Mouse (Mus musculus) kidney, adult 2 months (tissue): Measurements from ENCODE around the gene Paox. TPM values are rescaled to one million over a fixed set of nuclear protein-coding genes. Genes with fewer than 3 reads are reported as not detected.
"Not testable (repeated sequence)": the region's sequence is repeated elsewhere in the genome, so short reads cannot be mapped to it uniquely, and the experiment has no call there.

Source experiments
- DNase-seq: peaks from one replicate; pipeline ENCODE4 v3.0.0; 2021
- H3K27ac ChIP-seq: fragments of 200-500 bp; 2 replicates; pipeline ENCODE4 v1.5.1; 2012; ENCODE audit warnings: low read depth, low read length, control low read depth, inconsistent platforms; ENCODE audit not compliant: insufficient read depth
- H3K27me3 ChIP-seq: fragments of 200-500 bp; replicated peaks from 2 replicates; pipeline ENCODE4 v1.6.1; 2012; ENCODE audit warnings: mild to moderate bottlenecking, moderate library complexity, low read length, inconsistent platforms; ENCODE audit not compliant: control insufficient read depth, insufficient read depth
- H3K36me3 ChIP-seq: fragments of 200-500 bp; 2 replicates; pipeline ENCODE4 v1.6.1; 2012; ENCODE audit warnings: mild to moderate bottlenecking, moderate library complexity, low read length, inconsistent platforms; ENCODE audit not compliant: control insufficient read depth, insufficient read depth
- H3K4me1 ChIP-seq: fragments of 200-500 bp; 2 replicates; pipeline ENCODE4 v1.6.1; 2011; ENCODE audit warnings: low read length; ENCODE audit not compliant: control insufficient read depth, insufficient read depth
- H3K4me3 ChIP-seq: fragments of 200-500 bp; 2 replicates; pipeline ENCODE4 v1.5.1; 2011; ENCODE audit warnings: mild to moderate bottlenecking, low read depth, low read length, control low read depth; ENCODE audit not compliant: insufficient read depth
- CTCF ChIP-seq: fragments of 200-500 bp; conservative IDR thresholded peaks from 2 replicates; pipeline ENCODE4 v1.5.1; 2011; ENCODE audit warnings: low read depth, mild to moderate bottlenecking, control low read depth, low read length, moderate library complexity, mixed read lengths; ENCODE audit not compliant: insufficient read depth, insufficient read length
- POLR2A ChIP-seq: fragments of 200-500 bp; IDR thresholded peaks from one replicate; pipeline ENCODE4 v1.6.1; 2011; ENCODE audit warnings: low read depth, low read length, control low read depth
- WGBS: fragments of 180-500 bp; shearing (Covaris S2); methylation state at CpG from one replicate; pipeline ENCODE4 v1.1.7; 2018; 5-methylcytosine and 5-hydroxymethylcytosine counted together
- polyA plus RNA-seq: library from polyadenylated mRNA; depleted of rRNA; stranded (reverse); fragments of >200 nt; gene quantifications from 2 replicates; pipeline ENCODE4 v1.2.3, GENCODE M21; 2012

The Paox gene
- polyA plus RNA-seq, 1 experiment, result 12.0 TPM

DNA sequence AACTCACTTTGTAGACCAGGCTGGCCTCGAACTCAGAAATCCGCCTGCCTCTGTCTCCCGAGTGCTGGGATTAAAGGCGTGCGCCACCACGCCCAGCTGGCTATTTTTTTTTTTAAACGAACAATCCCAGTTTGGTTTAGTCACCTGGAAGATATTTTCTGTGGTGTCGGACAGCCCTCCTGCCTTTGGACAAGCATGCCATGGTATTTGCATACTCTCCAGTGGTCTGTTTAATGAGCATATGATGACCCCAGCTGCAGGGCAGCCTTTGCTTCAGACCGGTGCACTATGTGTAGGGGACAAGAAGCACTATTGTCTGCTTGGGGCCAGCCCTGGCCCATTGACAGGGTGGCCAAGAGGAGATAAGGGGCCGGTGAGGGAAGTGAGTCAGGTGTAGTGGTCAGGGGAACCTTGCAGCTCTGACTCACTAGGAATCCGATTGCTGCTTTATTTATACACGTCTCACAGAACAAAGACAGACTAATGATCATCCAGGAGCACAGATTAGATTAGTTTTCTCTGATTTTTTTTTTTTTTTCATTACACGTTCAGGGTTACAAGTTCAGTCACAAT lies 5.8 kb downstream of the Paox start:
- H3K36me3 ChIP-seq, result no peaks in the 10 kb centered on the region
- DNase-seq, result no peak
- WGBS, result 84% methylated on average over 13 of the region's 13 CpGs
- H3K27me3 ChIP-seq, result no peaks in the 10 kb centered on the region
- TF ChIP-seq CTCF (no peak), POLR2A (no peak)
- no peak overlapping the region for H3K4me3 ChIP-seq
- H3K4me1 ChIP-seq, result peaks cover 6% of the 10 kb centered on the region; the same call in 1 of the 2 replicates
- H3K27ac ChIP-seq, result no peak overlapping the region

DNA sequence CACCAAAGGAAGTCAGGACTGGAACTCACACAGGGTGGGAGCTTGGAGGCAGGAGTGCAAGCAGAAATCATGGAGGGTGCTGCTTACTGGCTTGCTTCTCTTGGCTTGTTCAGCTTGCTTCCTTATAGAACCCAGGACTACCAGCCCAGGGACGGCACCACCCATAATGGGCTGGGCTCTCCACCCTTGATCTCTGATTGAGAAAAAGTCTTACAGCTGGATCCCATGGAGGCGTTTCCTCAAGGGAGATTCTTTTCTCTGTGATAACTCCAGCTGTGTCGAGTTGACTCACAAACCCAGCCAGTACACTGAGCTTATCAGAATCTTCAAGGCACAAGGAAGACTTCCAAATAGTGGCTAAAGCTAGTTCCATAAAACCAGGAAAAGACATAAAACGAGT lies 7.2 kb downstream of the Paox start:
- Histone ChIP-seq H3K36me3 (no peaks in the 10 kb centered on the region), H3K4me1 (peaks cover 6% of the 10 kb centered on the region; the same call in 1 of the 2 replicates), H3K27me3 (no peaks in the 10 kb centered on the region), H3K27ac (no peak overlapping the region), H3K4me3 (no peak overlapping the region)
- 41% methylated on average over 4 of the region's 4 CpGs for WGBS
- no peak for DNase-seq
- TF ChIP-seq POLR2A (no peak), CTCF (no peak)

DNA sequence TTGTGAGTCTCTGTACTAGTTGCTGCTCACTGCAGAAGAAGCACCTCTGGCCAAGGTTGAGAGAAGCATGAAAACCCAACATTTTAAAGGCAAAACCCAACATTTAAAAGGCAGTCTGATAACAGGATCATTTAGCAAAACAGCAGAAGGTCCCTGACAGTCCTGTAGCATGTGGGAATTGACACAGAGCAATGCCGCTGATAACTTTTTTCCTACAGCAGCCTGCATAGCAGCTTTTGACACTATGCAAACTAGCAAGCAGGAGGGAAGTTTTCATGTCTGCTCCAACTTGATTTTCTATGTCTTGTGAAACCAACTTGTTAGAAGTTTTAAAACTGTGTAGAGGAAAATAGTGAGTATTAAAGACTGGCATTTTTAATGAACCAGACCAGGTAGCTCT lies 8.8 kb downstream of the Paox start:
- no peaks in the 10 kb centered on the region for H3K27me3 ChIP-seq
- DNase-seq, result no peak
- H3K36me3 ChIP-seq, result no peaks in the 10 kb centered on the region
- peaks cover 6% of the 10 kb centered on the region; the same call in 1 of the 2 replicates for H3K4me1 ChIP-seq
- WGBS, result 87% methylated on average over 1 of the region's 1 CpGs
- no peak overlapping the region for H3K27ac ChIP-seq
- no peak overlapping the region for H3K4me3 ChIP-seq
- TF ChIP-seq POLR2A (no peak), CTCF (no peak)

DNA sequence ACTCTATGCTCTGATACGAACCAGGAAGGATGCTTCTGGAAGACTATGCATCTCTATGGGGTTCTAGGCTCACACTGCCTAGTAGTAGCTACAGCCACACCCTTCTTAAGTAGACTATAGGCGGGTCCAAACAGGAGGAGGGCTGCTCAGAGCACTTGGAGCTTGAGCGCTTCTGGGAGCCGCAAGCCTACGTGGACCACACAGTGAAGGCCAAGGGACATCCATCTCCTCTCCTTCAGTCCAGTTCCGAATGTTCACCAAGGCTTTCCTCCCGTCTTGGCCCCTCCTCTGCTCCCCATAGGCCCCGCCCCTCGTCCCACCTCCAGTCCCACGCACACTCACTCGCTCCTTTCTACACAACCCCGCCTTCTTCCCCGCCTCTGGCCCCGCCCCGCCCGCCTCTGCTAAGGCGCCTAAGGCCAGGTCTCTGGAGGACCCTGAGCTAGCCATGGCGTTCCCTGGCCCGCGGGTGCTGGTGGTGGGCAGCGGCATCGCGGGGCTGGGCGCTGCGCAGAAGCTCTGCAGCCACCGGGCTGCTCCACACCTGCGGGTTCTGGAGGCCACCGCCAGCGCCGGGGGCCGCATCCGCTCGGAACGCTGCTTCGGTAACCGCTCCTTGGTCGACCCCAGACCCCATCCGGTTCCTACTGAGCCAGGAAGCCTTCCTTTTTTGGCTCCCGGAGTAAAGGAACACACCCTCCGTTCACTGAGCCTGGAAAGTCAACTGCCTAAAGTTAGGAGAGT lies 9.9 kb downstream of the Paox start:
- Histone ChIP-seq H3K4me3 (peak overlapping the region; percentile 85), H3K4me1 (peaks cover 6% of the 10 kb centered on the region; the same call in 1 of the 2 replicates), H3K27ac (no peak overlapping the region), H3K27me3 (no peaks in the 10 kb centered on the region), H3K36me3 (no peaks in the 10 kb centered on the region)
- WGBS, result 2% methylated on average over 39 of the region's 40 CpGs
- TF ChIP-seq CTCF (no peak), POLR2A (no peak)
- peak; percentile 97 for DNase-seq

DNA sequence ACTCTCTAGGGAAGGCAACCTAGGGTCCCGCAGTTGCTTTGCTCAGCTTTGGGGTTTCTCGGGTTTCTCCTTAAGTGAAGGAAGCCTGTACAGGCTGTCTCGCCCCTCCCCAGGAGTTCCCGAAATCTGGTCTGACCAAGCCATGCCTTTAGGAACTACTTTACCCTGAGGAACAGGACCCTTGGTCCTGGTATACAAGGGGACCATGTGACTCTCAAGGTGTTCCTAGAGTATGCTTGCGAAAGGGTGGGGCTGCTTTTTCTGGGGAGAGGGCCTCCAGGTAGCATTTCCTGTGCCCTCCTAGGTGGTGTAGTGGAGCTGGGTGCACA lies 10.4 kb downstream of the Paox start:
- no peaks in the 10 kb centered on the region for H3K36me3 ChIP-seq
- WGBS, result 10% methylated on average over 5 of the region's 5 CpGs
- TF ChIP-seq CTCF (no peak), POLR2A (no peak)
- peak overlapping the region; percentile 85 for H3K4me3 ChIP-seq
- no peak for DNase-seq
- peaks cover 6% of the 10 kb centered on the region; the same call in 1 of the 2 replicates for H3K4me1 ChIP-seq
- no peaks in the 10 kb centered on the region for H3K27me3 ChIP-seq
- H3K27ac ChIP-seq, result 0 out of 2 replicates have a peak overlapping the region, but pooled peaks have one; percentile 29

DNA sequence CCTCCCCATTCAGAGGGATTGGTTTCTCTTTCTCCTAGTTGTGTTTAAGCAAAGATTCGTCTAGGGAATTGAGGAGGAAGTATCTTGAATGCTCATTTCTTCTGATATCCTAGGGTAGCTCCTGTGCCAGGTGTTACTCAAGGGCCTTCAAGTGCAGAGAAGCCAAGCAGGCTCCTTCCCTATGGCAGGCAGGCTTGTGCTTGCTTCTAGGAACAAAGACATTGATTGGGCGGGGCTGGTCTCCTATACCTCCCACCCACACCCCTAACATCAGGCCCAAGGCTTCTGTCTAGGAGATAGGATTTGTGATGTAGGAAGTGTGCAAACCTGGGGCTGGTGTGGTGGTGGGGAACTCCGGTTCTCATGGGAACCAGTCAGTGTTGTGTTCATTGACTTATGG lies 11.3 kb downstream of the Paox start:
- peaks cover 6% of the 10 kb centered on the region; the same call in 1 of the 2 replicates for H3K4me1 ChIP-seq
- H3K4me3 ChIP-seq, result no peak overlapping the region
- TF ChIP-seq CTCF, result no peak
- DNase-seq, result no peak
- H3K27ac ChIP-seq, result no peak overlapping the region
- 85% methylated on average over 3 of the region's 3 CpGs for WGBS
- no peaks in the 10 kb centered on the region for H3K27me3 ChIP-seq
- no peaks in the 10 kb centered on the region for H3K36me3 ChIP-seq

DNA sequence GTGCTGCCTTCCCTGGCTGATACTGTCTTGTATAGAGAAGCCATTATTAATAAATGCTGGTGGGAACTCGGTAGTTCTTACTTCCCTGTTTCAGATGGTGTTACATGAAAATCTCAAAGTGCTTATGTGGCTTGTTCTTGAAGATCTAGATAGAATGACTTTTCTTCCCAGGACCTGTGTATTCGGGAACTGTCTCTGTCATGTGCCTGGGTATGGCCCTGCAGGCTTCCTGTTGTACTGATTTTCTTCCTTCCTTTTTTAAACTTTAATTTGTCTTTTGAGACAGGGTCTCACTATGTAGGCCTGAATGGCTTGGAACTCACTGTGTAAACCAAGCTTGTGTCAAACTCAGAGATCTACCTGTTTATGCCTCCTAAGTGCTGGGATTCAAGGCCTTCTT lies 12.3 kb downstream of the Paox start:
- Histone ChIP-seq H3K36me3 (no peaks in the 10 kb centered on the region), H3K4me1 (peaks cover 6% of the 10 kb centered on the region; the same call in 1 of the 2 replicates), H3K27ac (no peak overlapping the region), H3K4me3 (no peak overlapping the region), H3K27me3 (no peaks in the 10 kb centered on the region)
- DNase-seq, result no peak
- TF ChIP-seq CTCF, result no peak
- no peak for TF ChIP-seq POLR2A
- WGBS, result 80% methylated on average over 2 of the region's 2 CpGs

DNA sequence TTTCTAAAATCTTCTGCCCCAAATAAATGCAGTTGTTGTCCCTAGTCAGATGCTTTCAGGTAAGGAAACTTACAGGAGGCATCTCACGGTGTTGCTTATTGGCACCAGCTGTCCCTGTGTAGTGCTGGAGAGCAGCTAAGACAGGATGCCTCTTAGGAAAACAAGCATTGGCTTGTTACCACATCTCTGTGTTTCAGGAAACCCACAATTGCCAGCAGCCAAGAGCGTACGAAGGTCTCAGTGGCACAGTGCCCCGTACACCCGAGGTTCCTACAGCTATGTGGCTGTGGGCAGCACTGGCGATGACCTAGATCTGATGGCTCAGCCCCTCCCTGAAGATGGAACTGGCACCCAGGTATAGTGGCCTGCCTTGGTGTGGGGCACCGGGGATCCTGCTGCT lies 16.6 kb downstream of the Paox start:
- WGBS, result 90% methylated on average over 7 of the region's 7 CpGs
- not testable (repeated sequence) for DNase-seq, H3K4me3 ChIP-seq, H3K27me3 ChIP-seq, H3K27ac ChIP-seq, H3K36me3 ChIP-seq, H3K4me1 ChIP-seq

DNA sequence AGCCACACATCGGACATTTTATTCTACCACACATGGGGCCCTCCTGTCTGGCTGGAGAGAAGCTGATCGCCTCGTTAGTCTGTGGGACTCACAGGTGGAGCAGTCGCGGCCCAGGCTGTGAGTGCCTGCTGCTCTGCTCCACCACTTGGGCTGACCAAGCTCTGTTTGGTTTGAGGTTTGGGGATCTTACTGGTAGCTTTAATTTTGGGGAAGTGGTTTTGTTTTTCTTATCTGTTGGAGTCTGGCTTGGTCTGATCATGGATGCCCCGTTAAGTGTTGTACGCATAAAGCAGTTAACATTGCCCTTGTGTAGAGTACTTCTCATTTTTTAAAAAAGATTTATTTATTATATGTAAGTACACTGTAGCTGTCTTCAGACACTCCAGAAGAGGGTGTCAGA lies 18.4 kb downstream of the Paox start:
- H3K36me3 ChIP-seq, H3K27me3 ChIP-seq, H3K4me3 ChIP-seq, DNase-seq, H3K27ac ChIP-seq, H3K4me1 ChIP-seq: not testable (repeated sequence)
- 97% methylated on average over 5 of the region's 7 CpGs for WGBS
